Mouse (Mus musculus): ENCODE data around the gene Ror1. TPM values are rescaled to one million over a fixed set of nuclear protein-coding genes. Genes with fewer than 3 reads are reported as not detected.
A peak's percentile ranks its signal among the peaks of the same experiment; 100 is the strongest.

Ror1 gene
- polyA plus RNA-seq, 1 experiment from 2014 or later, result 13.0 TPM

- no peak overlapping the region for H3K4me2 ChIP-seq (replicated peaks; ENCODE audit: low read depth, low read length)
- H3K4me1 ChIP-seq (ENCODE audit: control insufficient read depth, insufficient read depth, low read length), result no peaks in the 10 kb centered on the region
- H3K4me3 ChIP-seq (ENCODE audit: low read depth, low read length), result no peak overlapping the region
- H3K27me3 ChIP-seq (ENCODE audit: control insufficient read depth, insufficient read depth, low read length), result no peaks in the 10 kb centered on the region
- no peak overlapping the region for H3K27ac ChIP-seq (ENCODE audit: low read length)
- no peaks in the 10 kb centered on the region for H3K36me3 ChIP-seq (ENCODE audit: control insufficient read depth, insufficient read depth, low read length)
- no peak overlapping the region for H3K9ac ChIP-seq (replicated peaks; ENCODE audit: low read depth, low read length)
- WGBS, result 91% methylated on average over 3 of the region's 3 CpGs
- no peak for ATAC-seq (ENCODE audit: insufficient number of reproducible peaks, insufficient read depth, low FRiP score, low read depth)
- H3K9me3 ChIP-seq (ENCODE audit: control insufficient read depth, low read depth, low read length), result no peaks in the 10 kb centered on the region
Observed at GRCm38 (mm10) chr4:100122436-100122835, 26.8 kb downstream of the Ror1 start.

GRCm38 (mm10) chr4:100123519-100123918, 27.9 kb downstream of the Ror1 start:
- no peaks in the 10 kb centered on the region for H3K9me3 ChIP-seq (ENCODE audit: control insufficient read depth, low read depth, low read length)
- 73% methylated on average over 3 of the region's 3 CpGs for WGBS
- no peaks in the 10 kb centered on the region for H3K36me3 ChIP-seq (ENCODE audit: control insufficient read depth, insufficient read depth, low read length)
- no peak overlapping the region for H3K9ac ChIP-seq (replicated peaks; ENCODE audit: low read depth, low read length)
- peaks cover 2% of the 10 kb centered on the region; the same call in 1 of the 2 replicates for H3K4me1 ChIP-seq (ENCODE audit: control insufficient read depth, insufficient read depth, low read length)
- no peak for ATAC-seq (ENCODE audit: insufficient number of reproducible peaks, insufficient read depth, low FRiP score, low read depth)
- H3K4me2 ChIP-seq (replicated peaks; ENCODE audit: low read depth, low read length), result no peak overlapping the region
- H3K27ac ChIP-seq (ENCODE audit: low read length), result no peak overlapping the region
- no peak overlapping the region for H3K4me3 ChIP-seq (ENCODE audit: low read depth, low read length)
- no peaks in the 10 kb centered on the region for H3K27me3 ChIP-seq (ENCODE audit: control insufficient read depth, insufficient read depth, low read length)

DNA sequence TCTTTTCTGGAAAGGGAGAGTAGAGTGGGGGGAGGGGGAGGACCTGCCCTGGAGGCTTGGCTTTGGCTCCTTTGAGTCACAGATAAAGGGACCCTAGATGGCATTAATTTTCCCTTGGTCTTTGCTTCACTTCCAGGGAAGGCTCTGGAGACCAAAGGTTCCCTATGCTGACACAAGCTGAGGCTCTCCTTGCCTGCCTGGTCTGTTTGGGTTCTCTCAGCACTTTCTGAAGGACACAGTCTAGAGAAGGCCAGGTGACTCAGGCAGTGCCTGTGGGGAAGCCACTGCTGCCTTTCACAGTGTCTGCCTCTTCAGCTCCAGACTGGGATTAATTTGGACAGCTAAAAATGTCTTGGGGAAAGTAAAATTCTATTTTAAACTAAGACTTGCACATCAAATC, 28.5 kb downstream of the Ror1 start:
- no peak for ATAC-seq (ENCODE audit: insufficient number of reproducible peaks, insufficient read depth, low FRiP score, low read depth)
- no peaks in the 10 kb centered on the region for H3K36me3 ChIP-seq (ENCODE audit: control insufficient read depth, insufficient read depth, low read length)
- no peak overlapping the region for H3K4me2 ChIP-seq (replicated peaks; ENCODE audit: low read depth, low read length)
- H3K27me3 ChIP-seq (ENCODE audit: control insufficient read depth, insufficient read depth, low read length), result no peaks in the 10 kb centered on the region
- no peaks in the 10 kb centered on the region for H3K9me3 ChIP-seq (ENCODE audit: control insufficient read depth, low read depth, low read length)
- no peak overlapping the region for H3K27ac ChIP-seq (ENCODE audit: low read length)
- no peak overlapping the region for H3K4me3 ChIP-seq (ENCODE audit: low read depth, low read length)
- no peak overlapping the region for H3K9ac ChIP-seq (replicated peaks; ENCODE audit: low read depth, low read length)
- peaks cover 7% of the 10 kb centered on the region for H3K4me1 ChIP-seq (ENCODE audit: control insufficient read depth, insufficient read depth, low read length)

GRCm38 (mm10) chr4:100124935-100125334, 29.3 kb downstream of the Ror1 start:
- Histone ChIP-seq H3K9ac (replicated peaks; ENCODE audit: low read depth, low read length) (no peak overlapping the region), H3K4me2 (replicated peaks; ENCODE audit: low read depth, low read length) (no peak overlapping the region), H3K4me1 (ENCODE audit: control insufficient read depth, insufficient read depth, low read length) (peaks cover 15% of the 10 kb centered on the region), H3K36me3 (ENCODE audit: control insufficient read depth, insufficient read depth, low read length) (no peaks in the 10 kb centered on the region), H3K27ac (ENCODE audit: low read length) (no peak overlapping the region), H3K4me3 (ENCODE audit: low read depth, low read length) (no peak overlapping the region), H3K27me3 (ENCODE audit: control insufficient read depth, insufficient read depth, low read length) (no peaks in the 10 kb centered on the region), H3K9me3 (ENCODE audit: control insufficient read depth, low read depth, low read length) (no peaks in the 10 kb centered on the region)
- ATAC-seq (ENCODE audit: insufficient number of reproducible peaks, insufficient read depth, low FRiP score, low read depth), result 0 out of 2 replicates have a peak, but pooled peaks have one; percentile 18
- 92% methylated on average over 1 of the region's 1 CpGs for WGBS

DNA sequence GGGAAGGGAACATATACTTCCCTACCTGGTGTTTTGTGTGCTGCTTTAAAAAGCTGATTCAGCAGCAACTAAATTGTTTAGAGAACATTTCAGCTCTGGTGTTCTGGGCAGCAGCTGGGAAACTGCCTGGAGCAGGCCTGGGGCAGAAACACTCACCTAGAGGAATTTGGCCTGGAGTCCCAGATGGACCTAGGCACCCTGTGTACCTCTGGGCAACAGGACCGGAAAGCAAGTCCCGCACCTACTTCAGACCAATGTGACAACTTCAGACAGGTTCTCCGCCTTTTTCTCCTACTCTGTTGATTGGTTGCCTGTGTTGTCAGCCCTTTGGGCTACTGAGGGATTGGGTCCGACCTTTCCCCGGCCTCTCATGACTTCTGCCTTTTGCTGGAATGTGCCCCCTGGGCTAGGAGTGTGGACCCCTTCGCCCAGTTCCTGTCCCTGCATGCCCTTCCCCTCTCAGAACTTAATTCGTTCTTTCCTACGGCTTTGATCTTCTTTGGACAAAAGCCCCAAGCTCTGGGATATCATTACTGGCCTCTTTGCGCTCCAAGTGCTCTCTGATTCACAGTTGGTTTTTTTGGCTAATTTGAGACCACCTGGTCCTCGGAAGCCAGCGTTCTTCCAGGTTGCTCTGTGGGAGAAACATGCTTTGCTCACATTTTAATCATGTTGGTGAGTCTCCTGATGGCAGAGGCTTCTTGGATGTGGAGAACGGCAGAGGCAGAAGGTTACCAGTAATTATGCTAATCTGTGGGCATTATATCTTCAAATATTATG, 31.1 kb downstream of the Ror1 start:
- no peaks in the 10 kb centered on the region for H3K9me3 ChIP-seq (ENCODE audit: control insufficient read depth, low read depth, low read length)

DNA sequence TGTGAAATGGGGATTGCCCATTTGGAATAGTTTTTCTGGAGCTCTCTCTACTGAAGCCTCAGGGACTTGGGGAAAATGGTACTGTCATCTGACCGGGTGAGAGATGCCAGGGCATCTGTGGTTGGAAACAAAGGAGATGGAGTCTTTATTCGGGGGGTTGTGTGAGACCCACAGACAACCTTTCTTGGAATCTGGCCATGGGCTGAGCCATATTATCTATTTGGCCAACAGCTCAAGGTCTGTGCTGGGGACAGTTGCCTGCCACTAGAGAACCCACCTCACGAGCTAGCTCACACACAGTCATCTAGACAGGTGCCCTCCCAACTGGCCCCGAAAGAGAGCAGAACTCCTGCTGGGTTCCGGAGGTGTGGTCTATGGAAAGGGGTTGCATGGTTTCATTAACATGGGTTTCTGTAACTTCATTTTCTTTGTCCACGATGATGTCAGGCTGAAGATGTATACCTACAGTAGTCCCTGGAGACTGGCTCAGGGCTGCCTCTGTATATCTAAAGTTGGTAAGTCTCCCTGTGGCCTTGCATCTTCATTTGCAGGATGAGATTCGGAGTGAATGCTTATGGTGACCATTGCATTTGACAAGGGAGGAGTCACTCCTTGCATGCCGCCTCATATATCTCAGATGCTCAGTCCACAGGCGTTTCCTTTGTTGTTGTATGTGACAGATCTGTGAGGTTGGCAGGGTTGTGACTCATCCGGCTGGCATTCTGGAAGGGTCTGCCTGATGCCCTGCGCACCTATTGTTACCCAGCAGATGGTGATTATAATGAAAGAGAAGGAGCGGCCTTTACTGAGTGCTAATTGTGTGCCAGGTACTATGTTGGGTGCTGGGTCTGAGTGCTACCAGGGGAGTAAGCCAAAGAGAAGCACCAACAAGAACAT, 32.7 kb downstream of the Ror1 start:
- whole genome bisulfite sequencing, result 90% methylated on average over 12 of the region's 12 CpGs
- Histone ChIP-seq H3K4me2 (replicated peaks; ENCODE audit: low read depth, low read length) (no peak overlapping the region), H3K27ac (ENCODE audit: low read length) (no peak overlapping the region), H3K4me3 (ENCODE audit: low read depth, low read length) (no peak overlapping the region), H3K4me1 (ENCODE audit: control insufficient read depth, insufficient read depth, low read length) (peaks cover 25% of the 10 kb centered on the region), H3K9me3 (ENCODE audit: control insufficient read depth, low read depth, low read length) (no peaks in the 10 kb centered on the region), H3K9ac (replicated peaks; ENCODE audit: low read depth, low read length) (no peak overlapping the region), H3K27me3 (ENCODE audit: control insufficient read depth, insufficient read depth, low read length) (no peaks in the 10 kb centered on the region), H3K36me3 (ENCODE audit: control insufficient read depth, insufficient read depth, low read length) (no peaks in the 10 kb centered on the region)
- ATAC-seq (ENCODE audit: insufficient number of reproducible peaks, insufficient read depth, low FRiP score, low read depth), result no peak

More for the DNA sequence above, 31.1 kb downstream of the Ror1 start:
- no peaks in the 10 kb centered on the region for H3K27me3 ChIP-seq (ENCODE audit: control insufficient read depth, insufficient read depth, low read length)
- WGBS, result 66% methylated on average over 12 of the region's 12 CpGs
- H3K4me1 ChIP-seq (ENCODE audit: control insufficient read depth, insufficient read depth, low read length), result peaks cover 19% of the 10 kb centered on the region
- no peaks in the 10 kb centered on the region for H3K36me3 ChIP-seq (ENCODE audit: control insufficient read depth, insufficient read depth, low read length)
- no peak overlapping the region for H3K27ac ChIP-seq (ENCODE audit: low read length)
- ATAC-seq (ENCODE audit: insufficient number of reproducible peaks, insufficient read depth, low FRiP score, low read depth), result no peak
- H3K4me3 ChIP-seq (ENCODE audit: low read depth, low read length), result no peak overlapping the region
- no peak overlapping the region for H3K9ac ChIP-seq (replicated peaks; ENCODE audit: low read depth, low read length)
- H3K4me2 ChIP-seq (replicated peaks; ENCODE audit: low read depth, low read length), result no peak overlapping the region

- Histone ChIP-seq H3K4me3 (ENCODE audit: low read depth, low read length) (no peak overlapping the region), H3K9ac (replicated peaks; ENCODE audit: low read depth, low read length) (no peak overlapping the region), H3K9me3 (ENCODE audit: control insufficient read depth, low read depth, low read length) (no peaks in the 10 kb centered on the region), H3K36me3 (ENCODE audit: control insufficient read depth, insufficient read depth, low read length) (no peaks in the 10 kb centered on the region), H3K27me3 (ENCODE audit: control insufficient read depth, insufficient read depth, low read length) (no peaks in the 10 kb centered on the region), H3K4me2 (replicated peaks; ENCODE audit: low read depth, low read length) (no peak overlapping the region), H3K4me1 (ENCODE audit: control insufficient read depth, insufficient read depth, low read length) (peaks cover 25% of the 10 kb centered on the region), H3K27ac (ENCODE audit: low read length) (no peak overlapping the region)
- ATAC-seq (ENCODE audit: insufficient number of reproducible peaks, insufficient read depth, low FRiP score, low read depth), result no peak
- 55% methylated on average over 5 of the region's 5 CpGs for WGBS
Observed at GRCm38 (mm10) chr4:100129201-100129600, 33.6 kb downstream of the Ror1 start.

GRCm38 (mm10) chr4:100130771-100131475, 35.3 kb downstream of the Ror1 start:
- H3K27me3 ChIP-seq (ENCODE audit: control insufficient read depth, insufficient read depth, low read length), result no peaks in the 10 kb centered on the region
- no peak overlapping the region for H3K4me3 ChIP-seq (ENCODE audit: low read depth, low read length)
- no peaks in the 10 kb centered on the region for H3K36me3 ChIP-seq (ENCODE audit: control insufficient read depth, insufficient read depth, low read length)
- H3K4me1 ChIP-seq (ENCODE audit: control insufficient read depth, insufficient read depth, low read length), result peaks cover 25% of the 10 kb centered on the region
- no peak overlapping the region for H3K4me2 ChIP-seq (replicated peaks; ENCODE audit: low read depth, low read length)
- ATAC-seq (ENCODE audit: insufficient number of reproducible peaks, insufficient read depth, low FRiP score, low read depth), result no peak
- WGBS, result 61% methylated on average over 3 of the region's 3 CpGs
- no peak overlapping the region for H3K27ac ChIP-seq (ENCODE audit: low read length)
- H3K9ac ChIP-seq (replicated peaks; ENCODE audit: low read depth, low read length), result no peak overlapping the region
- H3K9me3 ChIP-seq (ENCODE audit: control insufficient read depth, low read depth, low read length), result no peaks in the 10 kb centered on the region

Data from stomach, embryonic 14.5 days (tissue).